Mouse (Mus musculus): ENCODE data around the gene Nt5c3. TPM values are rescaled to one million over a fixed set of nuclear protein-coding genes. Genes with fewer than 3 reads are reported as not detected.
"Not testable (repeated sequence)": the region's sequence is repeated elsewhere in the genome, so short reads cannot be mapped to it uniquely, and the experiment has no call there.

Gene Nt5c3
- total and polyA plus RNA-seq, 3 experiments: 59.2 to 71.1 TPM; not detected in 1

GRCm38 (mm10) chr6:56870027-56870426 lies 53.7 kb downstream of the Nt5c3 start (continued):
- TF ChIP-seq MAZ (IDR thresholded peaks at IDR 0.05; ENCODE audit: low read depth, low read length) (0 out of 2 replicates have a peak, but pooled peaks have one; percentile 19), GATA1 (IDR thresholded peaks at IDR 0.05; ENCODE audit: low read depth, low read length) (peak; percentile 96), MXI1 (IDR thresholded peaks at IDR 0.05; ENCODE audit: low read depth, low read length) (peak; percentile 61; the same call in 1 of the 2 replicates)

- H3K79me2 ChIP-seq (ENCODE audit: control insufficient read depth, insufficient read depth, low read length, poor library complexity): no peaks in the 10 kb centered on the region
- H3K27ac ChIP-seq (ENCODE audit: control insufficient read depth, low read depth, low read length): no peak overlapping the region
- H3K9ac ChIP-seq (ENCODE audit: control insufficient read depth, low read depth, low read length, poor library complexity, severe bottlenecking): no peak overlapping the region
- no peaks in the 10 kb centered on the region for H3K9me3 ChIP-seq (replicated peaks; ENCODE audit: insufficient read depth, low read length)
- no peak overlapping the region for H3K4me3 ChIP-seq (ENCODE audit: control insufficient read depth in 1 of 2, insufficient read depth in 1 of 2, low read depth in 2 of 2, low read length in 2 of 2)
- peaks cover 8 to 33% of the 10 kb centered on the region in 2 experiments for H3K4me1 ChIP-seq (ENCODE audit: control insufficient read depth in 1 of 2, insufficient read depth in 2 of 2, low read length in 2 of 2)
- H3K36me3 ChIP-seq (ENCODE audit: control insufficient read depth in 1 of 2, insufficient read depth in 2 of 2, low read length in 2 of 2): peaks cover 0 to 28% of the 10 kb centered on the region in 2 experiments; a peak in 2 of 4 replicates
- no peak for DNase-seq (ENCODE audit: low read depth, low spot score)
- TF ChIP-seq TAL1 (IDR thresholded peaks at IDR 0.05; ENCODE audit: low read length) (peak; percentile 38; the same call in 1 of the 2 replicates), ZNF384 (IDR thresholded peaks at IDR 0.05; ENCODE audit: low read depth, low read length) (peak; percentile 36; the same call in 1 of the 2 replicates), ETS1 (IDR thresholded peaks at IDR 0.05; ENCODE audit: low read depth, low read length) (no peak)
- H3K27me3 ChIP-seq (ENCODE audit: control insufficient read depth in 1 of 2, insufficient read depth in 2 of 2, low read length in 2 of 2): no peaks in the 10 kb centered on the region
Measured at GRCm38 (mm10) chr6:56868565-56868964, 55.2 kb downstream of the Nt5c3 start.

GRCm38 (mm10) chr6:56866899-56867298 lies 56.8 kb downstream of the Nt5c3 start:
- H3K79me2 ChIP-seq (ENCODE audit: control insufficient read depth, insufficient read depth, low read length, poor library complexity); H3K27ac ChIP-seq (ENCODE audit: control insufficient read depth, low read depth, low read length); DNase-seq (ENCODE audit: low read depth, low spot score); H3K4me3 ChIP-seq (ENCODE audit: control insufficient read depth in 1 of 2, insufficient read depth in 1 of 2, low read depth in 2 of 2, low read length in 2 of 2); H3K9me3 ChIP-seq (replicated peaks; ENCODE audit: insufficient read depth, low read length); H3K27me3 ChIP-seq (ENCODE audit: control insufficient read depth in 1 of 2, insufficient read depth in 2 of 2, low read length in 2 of 2); H3K9ac ChIP-seq (ENCODE audit: control insufficient read depth, low read depth, low read length, poor library complexity, severe bottlenecking): not testable (repeated sequence)
- Histone ChIP-seq H3K36me3 (ENCODE audit: control insufficient read depth in 1 of 2, insufficient read depth in 2 of 2, low read length in 2 of 2) (peaks cover 0 to 28% of the 10 kb centered on the region in 2 experiments; a peak in 2 of 4 replicates), H3K4me1 (ENCODE audit: control insufficient read depth in 1 of 2, insufficient read depth in 2 of 2, low read length in 2 of 2) (peaks cover 8 to 33% of the 10 kb centered on the region in 2 experiments)

- Histone ChIP-seq H3K9ac (ENCODE audit: control insufficient read depth, low read depth, low read length, poor library complexity, severe bottlenecking) (no peak overlapping the region), H3K36me3 (ENCODE audit: control insufficient read depth in 1 of 2, insufficient read depth in 2 of 2, low read length in 2 of 2) (peaks cover 0 to 3% of the 10 kb centered on the region in 2 experiments; a peak in 2 of 4 replicates), H3K27ac (ENCODE audit: control insufficient read depth, low read depth, low read length) (no peak overlapping the region), H3K4me1 (ENCODE audit: control insufficient read depth in 1 of 2, insufficient read depth in 2 of 2, low read length in 2 of 2) (peaks cover 0 to 9% of the 10 kb centered on the region in 2 experiments; a peak in 3 of 4 replicates), H3K9me3 (replicated peaks; ENCODE audit: insufficient read depth, low read length) (no peaks in the 10 kb centered on the region), H3K4me3 (ENCODE audit: control insufficient read depth in 1 of 2, insufficient read depth in 1 of 2, low read depth in 2 of 2, low read length in 2 of 2) (no peak overlapping the region), H3K27me3 (ENCODE audit: control insufficient read depth in 1 of 2, insufficient read depth in 2 of 2, low read length in 2 of 2) (no peaks in the 10 kb centered on the region), H3K79me2 (ENCODE audit: control insufficient read depth, insufficient read depth, low read length, poor library complexity) (no peaks in the 10 kb centered on the region)
- peak; percentile 66 for DNase-seq (ENCODE audit: low read depth, low spot score)
- TF ChIP-seq RCOR1 (IDR thresholded peaks at IDR 0.05; ENCODE audit: low read depth, low read length) (peak; percentile 37; the same call in 1 of the 2 replicates), USF1 (IDR thresholded peaks at IDR 0.05; ENCODE audit: low read depth, low read length) (peak; percentile 88), GATA1 (IDR thresholded peaks at IDR 0.05; ENCODE audit: low read depth, low read length) (peak; percentile 55), MAX (IDR thresholded peaks at IDR 0.05; ENCODE audit: low read length) (peak; percentile 64), ELF1 (IDR thresholded peaks at IDR 0.05; ENCODE audit: low read depth, low read length) (no peak), E2F4 (IDR thresholded peaks at IDR 0.05; ENCODE audit: borderline replicate concordance, low read depth, low read length) (no peak), ETS1 (IDR thresholded peaks at IDR 0.05; ENCODE audit: low read depth, low read length) (peak; percentile 69), USF2 (IDR thresholded peaks at IDR 0.05; ENCODE audit: borderline replicate concordance in 1 of 2, insufficient read depth in 1 of 2, low read depth in 1 of 2, low read length in 2 of 2) (0 out of 4 replicates have a peak, but pooled peaks of 1 of the 2 experiments have one; percentile 54), ZKSCAN1 (IDR thresholded peaks at IDR 0.05; ENCODE audit: low read depth, low read length) (no peak), EP300 (IDR thresholded peaks at IDR 0.05; ENCODE audit: low read depth in 1 of 2, low read length in 2 of 2) (peak; percentile 38 to 71; a peak in 3 of 4 replicates), SIN3A (IDR thresholded peaks at IDR 0.05; ENCODE audit: low read length) (peak; percentile 49; the same call in 1 of the 2 replicates)
Measured at GRCm38 (mm10) chr6:56860205-56860848, 63.4 kb downstream of the Nt5c3 start.

Measured in MEL (cell line).